Mouse (Mus musculus) CD8-positive naive resting alpha-beta T cell, adult 57 days (primary cell): Measurements from ENCODE around the gene Olfr116. TPM values are rescaled to one million over a fixed set of nuclear protein-coding genes. Genes with fewer than 3 reads are reported as not detected.

Experiments used
- total RNA-seq: library from RNA; stranded (reverse); gene quantifications from one replicate; pipeline ENCODE4 v1.2.4, GENCODE M21; 2023

The Olfr116 gene
- not detected for total RNA-seq

GRCm38 (mm10) chr17:37627009-37627408 lies at the start of gene Olfr116, which contains the start of gene Olfr115:
Gene Olfr116 (minus strand): TSS chr17:37627199.
Gene Olfr115 (minus strand): TSS chr17:37627109.

GRCm38 (mm10) chr17:37666688-37667087 lies 39.7 kb upstream of the Olfr116 start, which contains the start of gene Olfr118:
Gene Olfr118 (plus strand): TSS chr17:37666988.

DNA sequence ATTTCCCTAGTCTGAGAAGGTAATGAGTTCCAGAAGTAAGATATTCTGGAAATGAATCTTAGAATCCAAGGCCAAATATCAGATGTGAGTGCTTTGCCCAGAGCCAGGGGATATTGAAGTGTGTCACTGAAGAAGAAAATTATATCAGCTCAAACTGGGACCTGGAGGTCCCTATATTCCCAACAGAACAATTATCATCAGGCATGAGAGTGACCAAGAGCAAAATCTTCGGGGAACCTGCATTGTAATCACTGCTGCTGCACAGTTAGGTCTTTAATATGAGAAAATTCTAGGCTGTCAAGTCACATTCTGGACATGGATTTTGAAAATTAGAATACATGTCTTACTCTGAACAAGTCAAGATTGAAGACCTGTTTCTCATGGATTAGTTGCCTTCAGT lies 36.7 kb upstream of the Olfr116 start, which contains the start of gene Olfr117:
Gene Olfr117, minus strand, starts transcription at position 101 of the 400 bp plus-strand sequence.

DNA sequence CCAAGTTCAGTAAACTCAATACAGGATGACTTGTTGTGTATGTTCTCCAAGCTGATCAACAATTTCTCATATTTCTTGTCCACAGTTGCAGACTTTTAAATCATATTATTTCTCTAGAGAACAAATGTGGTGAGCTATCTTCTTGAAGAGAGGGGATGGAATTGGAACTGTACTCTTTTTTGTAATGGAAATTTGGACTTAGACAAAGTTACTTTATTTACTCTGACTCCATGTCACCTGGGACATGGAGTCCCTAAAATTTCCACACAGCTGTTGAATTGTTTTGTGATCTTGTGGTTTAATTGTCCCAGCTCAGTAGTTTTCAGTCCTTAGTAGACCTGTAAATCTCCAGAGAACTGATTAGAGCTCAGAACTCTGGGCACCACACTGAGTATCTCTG lies 34.4 kb downstream of the Olfr116 start, which contains the start of gene Olfr114:
Gene Olfr114, minus strand, starts transcription at position 101 of the 400 bp plus-strand sequence.

GRCm38 (mm10) chr17:37577563-37577962 lies 49.4 kb downstream of the Olfr116 start, which contains the start of gene Olfr113:
Gene Olfr113 (minus strand): TSS chr17:37577663.

Other genes with a start within 250 kb of the Olfr116 start
- gene Olfr105-ps, start 248.2 kb downstream of the Olfr116 start, total RNA-seq: not detected
- gene Olfr106-ps, start 236.8 kb downstream of the Olfr116 start, total RNA-seq: not detected
- gene Olfr107, start 228.0 kb downstream of the Olfr116 start, total RNA-seq: not detected
- gene Olfr108, start 181.7 kb downstream of the Olfr116 start, total RNA-seq: not detected
- gene Olfr109, start 168.3 kb downstream of the Olfr116 start, total RNA-seq: not detected
- not detected for gene H2-M2, start 143.6 kb downstream of the Olfr116 start, total RNA-seq
- not detected for gene Olfr110, start 134.7 kb downstream of the Olfr116 start, total RNA-seq
- not detected for gene Olfr111, start 119.2 kb downstream of the Olfr116 start, total RNA-seq
- gene Olfr112, start 57.7 kb downstream of the Olfr116 start, total RNA-seq: not detected
- not detected for gene Olfr113, start 49.5 kb downstream of the Olfr116 start, total RNA-seq
- not detected for gene Olfr114, start 34.5 kb downstream of the Olfr116 start, total RNA-seq
- not detected for gene Olfr115, start 90 bp downstream of the Olfr116 start, total RNA-seq
- not detected for gene Olfr117, start 36.6 kb upstream of the Olfr116 start, total RNA-seq
- not detected for gene Olfr118, start 39.8 kb upstream of the Olfr116 start, total RNA-seq
- gene Olfr119, start 69.4 kb upstream of the Olfr116 start, total RNA-seq: not detected
- not detected for gene Olfr120, start 94.6 kb upstream of the Olfr116 start, total RNA-seq
- gene Olfr121, start 121.7 kb upstream of the Olfr116 start, total RNA-seq: not detected
- not detected for gene Olfr122, start 141.4 kb upstream of the Olfr116 start, total RNA-seq
- not detected for gene Olfr123, start 166.3 kb upstream of the Olfr116 start, total RNA-seq
- not detected for gene Olfr124, start 172.7 kb upstream of the Olfr116 start, total RNA-seq
- gene Olfr125, start 205.8 kb upstream of the Olfr116 start, total RNA-seq: not detected
- gene Olfr126, start 220.3 kb upstream of the Olfr116 start, total RNA-seq: not detected